Mouse (Mus musculus): ENCODE results near the gene Zdhhc4. TPM values are rescaled to one million over a fixed set of nuclear protein-coding genes. Genes with fewer than 3 reads are reported as not detected.

Zdhhc4 gene
- 7.0 TPM for polyA plus RNA-seq (2014; fragmentation: Illumina TruSeq; extraction: RNeasy Lipid Tissue Mini Kit (QIAGEN cat#74804); ENCODE audit: low read depth, low replicate concordance)

GRCm38 (mm10) chr5:143328690-143329495, at the start of gene Zdhhc4:
Gene Zdhhc4 (minus strand): TSS chr5:143329256.

DNA sequence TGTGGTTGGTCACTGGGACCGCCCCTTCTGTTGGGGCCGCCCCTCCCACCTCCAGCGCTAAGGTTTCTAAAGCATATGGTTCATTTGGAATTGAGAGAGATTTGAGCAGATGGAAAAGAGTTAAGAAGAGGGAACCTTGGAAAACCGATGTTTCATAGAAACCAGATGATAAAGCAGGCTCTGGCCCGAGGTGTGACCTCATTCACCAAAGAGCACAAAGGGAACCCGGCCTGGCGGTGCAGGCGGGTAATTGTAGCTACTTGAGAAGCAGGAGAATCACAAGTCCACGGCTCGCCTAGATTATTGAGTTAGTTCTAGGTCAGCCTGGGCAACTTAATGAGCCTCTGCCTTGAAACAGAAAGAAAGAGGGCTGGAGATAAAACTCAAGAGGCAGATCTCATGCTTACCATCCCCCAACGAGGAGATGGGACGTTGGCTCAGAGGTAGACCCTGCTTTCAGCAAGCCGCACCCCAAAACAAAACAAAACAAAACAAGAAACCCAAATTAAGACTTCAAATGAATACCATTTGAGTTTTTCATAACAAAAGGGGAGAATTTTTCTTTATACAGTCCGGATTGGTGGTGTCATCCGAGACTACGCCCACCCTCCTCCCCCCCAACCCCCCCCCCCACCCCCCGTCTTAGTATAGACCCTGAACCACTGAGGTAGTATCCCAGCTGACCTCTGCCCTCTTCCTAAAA, 27.8 kb upstream of the Zdhhc4 start, which contains the start of gene Grid2ip:
Gene Grid2ip, plus strand, starts transcription at position 653 of the 703 bp plus-strand sequence.

DNA sequence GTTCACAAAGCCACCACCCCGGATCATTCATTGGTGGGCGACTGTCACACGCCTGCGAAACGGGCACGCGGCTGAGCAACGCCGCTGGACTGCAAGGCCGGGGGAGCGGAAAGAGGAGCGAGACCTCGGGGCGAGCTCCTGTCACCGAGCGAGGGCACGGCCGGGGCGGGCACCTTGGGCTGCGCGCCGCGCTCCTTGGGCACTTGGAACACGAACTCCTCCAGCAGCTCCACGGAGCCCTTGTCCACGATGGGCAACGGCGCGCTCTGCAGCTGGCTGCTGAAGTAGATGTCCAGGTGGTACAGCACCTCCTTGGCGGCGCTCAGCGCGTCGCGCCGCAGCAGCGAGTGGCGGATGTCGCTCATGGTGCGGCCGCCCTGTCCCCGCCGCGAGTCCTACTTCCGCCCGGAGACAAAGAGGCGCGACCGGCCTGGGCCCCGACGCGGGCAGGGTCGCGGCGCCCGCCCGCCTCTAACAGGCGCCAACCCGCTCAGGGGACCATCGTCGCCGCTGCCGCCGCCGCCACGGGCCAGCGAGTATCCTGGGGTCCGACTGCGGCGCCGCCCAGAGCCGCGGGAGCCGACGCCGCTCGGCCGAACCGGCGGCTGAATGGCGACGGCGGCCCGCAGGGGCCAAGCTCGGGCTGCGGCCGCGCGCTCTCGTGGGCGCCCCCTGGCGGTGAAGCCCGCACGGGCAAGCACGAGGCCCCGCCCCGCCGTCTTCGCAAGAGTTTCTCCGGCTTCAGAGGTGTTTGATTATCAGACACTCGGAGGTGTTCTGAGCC, 14.1 kb downstream of the Zdhhc4 start, which contains the start of gene E130309D02Rik:
Gene E130309D02Rik, minus strand, starts transcription at position 631 of the 784 bp plus-strand sequence.

GRCm38 (mm10) chr5:143293404-143293803, 35.7 kb downstream of the Zdhhc4 start, which contains the start of gene Zfp853:
Gene Zfp853 (minus strand): TSS chr5:143293623.

DNA sequence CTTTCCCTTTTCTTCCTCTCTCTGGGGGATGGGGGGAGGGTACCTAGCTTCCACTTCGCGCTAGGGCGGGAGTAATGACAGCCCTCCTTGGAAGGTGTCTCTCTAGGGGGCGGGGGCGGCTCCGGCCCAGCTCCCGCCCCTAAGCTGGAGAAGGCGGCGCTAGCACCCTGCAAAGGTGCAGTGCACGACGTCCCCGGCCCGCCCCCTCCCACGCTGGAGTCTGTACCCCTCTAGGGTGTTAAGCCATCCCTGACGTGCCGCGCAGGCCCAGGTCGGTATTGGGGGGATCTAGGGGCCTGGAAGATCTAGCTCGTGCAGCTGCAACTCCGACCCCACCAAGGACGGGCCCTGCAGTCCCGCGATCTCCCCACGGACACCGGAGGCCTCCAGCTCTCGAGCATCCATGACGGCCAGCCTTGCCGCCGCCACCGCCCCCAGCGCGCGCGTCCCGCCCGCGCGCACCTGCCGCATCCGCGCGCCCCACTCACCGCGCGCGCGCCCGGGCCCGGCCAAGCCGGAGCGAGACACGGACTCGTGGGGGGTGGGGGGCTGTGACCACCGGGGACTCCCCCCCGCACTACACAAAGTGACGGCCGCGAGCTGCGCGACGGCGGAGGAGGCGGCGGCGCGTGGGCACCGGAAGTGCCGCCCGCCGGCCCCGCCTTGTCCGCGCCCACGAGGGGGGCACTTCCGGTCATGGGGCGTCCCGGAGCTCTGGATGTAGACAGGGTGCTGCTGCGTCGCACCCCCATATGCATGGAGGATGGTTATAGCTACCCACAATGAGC, 59.5 kb downstream of the Zdhhc4 start, which contains the start of gene Zfp316:
Gene Zfp316, minus strand, starts transcription at position 660 of the 788 bp plus-strand sequence.

Other genes starting within 250 kb of the Zdhhc4 start
- 11.4 TPM for gene Rnf216, start 216.3 kb downstream of the Zdhhc4 start, polyA plus RNA-seq (2014; fragmentation: Illumina TruSeq; extraction: RNeasy Lipid Tissue Mini Kit (QIAGEN cat#74804); ENCODE audit: low read depth, low replicate concordance)
- gene Olfr718-ps1, start 181.7 kb downstream of the Zdhhc4 start, polyA plus RNA-seq (2014; fragmentation: Illumina TruSeq; extraction: RNeasy Lipid Tissue Mini Kit (QIAGEN cat#74804); ENCODE audit: low read depth, low replicate concordance), result not detected
- gene Rbak, start 148.5 kb downstream of the Zdhhc4 start, polyA plus RNA-seq (2014; fragmentation: Illumina TruSeq; extraction: RNeasy Lipid Tissue Mini Kit (QIAGEN cat#74804); ENCODE audit: low read depth, low replicate concordance), result 2.6 TPM
- not detected for gene Spdye4b, start 148.2 kb downstream of the Zdhhc4 start, polyA plus RNA-seq (2014; fragmentation: Illumina TruSeq; extraction: RNeasy Lipid Tissue Mini Kit (QIAGEN cat#74804); ENCODE audit: low read depth, low replicate concordance)
- gene Spdye4a, start 102.4 kb downstream of the Zdhhc4 start, polyA plus RNA-seq (2014; fragmentation: Illumina TruSeq; extraction: RNeasy Lipid Tissue Mini Kit (QIAGEN cat#74804); ENCODE audit: low read depth, low replicate concordance), result not detected
- gene Zfp12, start 94.1 kb downstream of the Zdhhc4 start, polyA plus RNA-seq (2014; fragmentation: Illumina TruSeq; extraction: RNeasy Lipid Tissue Mini Kit (QIAGEN cat#74804); ENCODE audit: low read depth, low replicate concordance), result 3.7 TPM
- 0.34 TPM for gene Zfp316, start 59.2 kb downstream of the Zdhhc4 start, polyA plus RNA-seq (2014; fragmentation: Illumina TruSeq; extraction: RNeasy Lipid Tissue Mini Kit (QIAGEN cat#74804); ENCODE audit: low read depth, low replicate concordance)
- gene Zfp853, start 35.6 kb downstream of the Zdhhc4 start, polyA plus RNA-seq (2014; fragmentation: Illumina TruSeq; extraction: RNeasy Lipid Tissue Mini Kit (QIAGEN cat#74804); ENCODE audit: low read depth, low replicate concordance), result not detected
- 1.3 TPM for gene E130309D02Rik, start 13.9 kb downstream of the Zdhhc4 start, polyA plus RNA-seq (2014; fragmentation: Illumina TruSeq; extraction: RNeasy Lipid Tissue Mini Kit (QIAGEN cat#74804); ENCODE audit: low read depth, low replicate concordance)
- gene Grid2ip, start 28.1 kb upstream of the Zdhhc4 start, polyA plus RNA-seq (2014; fragmentation: Illumina TruSeq; extraction: RNeasy Lipid Tissue Mini Kit (QIAGEN cat#74804); ENCODE audit: low read depth, low replicate concordance), result not detected
- 61.7 TPM for gene Kdelr2, start 74.6 kb upstream of the Zdhhc4 start, polyA plus RNA-seq (2014; fragmentation: Illumina TruSeq; extraction: RNeasy Lipid Tissue Mini Kit (QIAGEN cat#74804); ENCODE audit: low read depth, low replicate concordance)
- gene Daglb, start 135.3 kb upstream of the Zdhhc4 start, polyA plus RNA-seq (2014; fragmentation: Illumina TruSeq; extraction: RNeasy Lipid Tissue Mini Kit (QIAGEN cat#74804); ENCODE audit: low read depth, low replicate concordance), result 2.1 TPM
- gene Rac1, start 198.8 kb upstream of the Zdhhc4 start, polyA plus RNA-seq (2014; fragmentation: Illumina TruSeq; extraction: RNeasy Lipid Tissue Mini Kit (QIAGEN cat#74804); ENCODE audit: low read depth, low replicate concordance), result 189 TPM

All from liver, adult 10 weeks (tissue).